Mouse (Mus musculus): Measurements from ENCODE around the gene Ccdc27.

DNA sequence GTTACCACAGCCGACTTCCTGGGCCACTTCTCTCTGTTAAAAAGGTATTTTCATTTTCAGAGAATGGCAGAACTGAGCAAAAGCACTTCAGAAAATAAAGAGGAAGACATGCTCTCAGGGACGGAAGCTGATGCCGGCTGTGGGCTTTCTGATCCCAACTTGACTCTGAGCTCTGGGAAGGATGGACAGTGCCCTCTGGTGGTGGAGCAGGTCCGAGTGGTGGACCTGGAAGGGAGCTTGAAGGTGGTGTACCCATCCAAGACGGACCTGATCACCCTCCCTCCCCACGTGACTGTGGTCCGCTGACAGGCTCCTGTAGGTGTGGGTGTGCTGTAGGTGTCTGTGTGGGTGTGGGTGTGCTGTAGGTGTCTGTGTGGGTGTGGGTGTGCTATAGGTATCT lies 22.9 kb downstream of the Ccdc27 start:
- TF ChIP-seq POLR2A (IDR thresholded peaks at IDR 0.05; ENCODE audit: borderline replicate concordance, control insufficient read depth, low read depth, low read length) = no peak
- peak; percentile 79 for TF ChIP-seq CTCF (IDR thresholded peaks at IDR 0.05; ENCODE audit: control insufficient read depth, insufficient read depth, low read length)
